Mouse (Mus musculus) frontal cortex, adult (tissue): Measurements from ENCODE around the gene Uck2.

Source experiments
- ATAC-seq: cut with Nextera tagmentation; 2 replicates; pipeline ENCODE4 v1.9.2; 2017; ENCODE audit warnings: mild to moderate bottlenecking, moderate library complexity, mixed read lengths; ENCODE audit not compliant: low TSS enrichment

Gene Uck2

GRCm38 (mm10) chr1:167256724-167257302, 28.3 kb downstream of the Uck2 start:
- ATAC-seq, result no peak

- no peak for ATAC-seq
Measured at GRCm38 (mm10) chr1:167253579-167253978, 31.5 kb downstream of the Uck2 start.

- ATAC-seq, result no peak
Measured at GRCm38 (mm10) chr1:167249881-167250280, 35.2 kb downstream of the Uck2 start.

- ATAC-seq, result 0 out of 2 replicates have a peak, but pooled peaks have one; percentile 19
Measured at GRCm38 (mm10) chr1:167249252-167249651, 35.9 kb downstream of the Uck2 start.

- ATAC-seq, result peak; percentile 29; the same call in 1 of the 2 replicates
Measured at GRCm38 (mm10) chr1:167247886-167248285, 37.2 kb downstream of the Uck2 start.

- ATAC-seq, result no peak
Measured at GRCm38 (mm10) chr1:167246976-167247375, 38.1 kb downstream of the Uck2 start.

- no peak for ATAC-seq
Measured at GRCm38 (mm10) chr1:167246275-167246674, 38.8 kb downstream of the Uck2 start.

- no peak for ATAC-seq
Measured at GRCm38 (mm10) chr1:167245180-167245641, 39.9 kb downstream of the Uck2 start.

GRCm38 (mm10) chr1:167242191-167242681, 42.9 kb downstream of the Uck2 start:
- peak; percentile 35 for ATAC-seq

- ATAC-seq, result no peak
Measured at GRCm38 (mm10) chr1:167241487-167241886, 43.6 kb downstream of the Uck2 start.

GRCm38 (mm10) chr1:167240361-167240760, 44.8 kb downstream of the Uck2 start:
- ATAC-seq, result no peak

GRCm38 (mm10) chr1:167239916-167240315, 45.2 kb downstream of the Uck2 start:
- peak; percentile 60 for ATAC-seq

GRCm38 (mm10) chr1:167237798-167238197, 47.3 kb downstream of the Uck2 start:
- ATAC-seq, result peak; percentile 62

GRCm38 (mm10) chr1:167236790-167237189, 48.3 kb downstream of the Uck2 start:
- no peak for ATAC-seq

GRCm38 (mm10) chr1:167234344-167234743, 50.8 kb downstream of the Uck2 start:
- no peak for ATAC-seq

GRCm38 (mm10) chr1:167232918-167233317, 52.2 kb downstream of the Uck2 start:
- ATAC-seq, result no peak

- ATAC-seq, result peak; percentile 20; the same call in 1 of the 2 replicates
Measured at GRCm38 (mm10) chr1:167231612-167232283, 53.4 kb downstream of the Uck2 start.

- peak; percentile 82 for ATAC-seq
Measured at GRCm38 (mm10) chr1:167230930-167231611, 54.0 kb downstream of the Uck2 start.

GRCm38 (mm10) chr1:167222382-167223010, 62.6 kb downstream of the Uck2 start:
- no peak for ATAC-seq

- peak; percentile 94 for ATAC-seq
Measured at GRCm38 (mm10) chr1:167220303-167221174, 64.6 kb downstream of the Uck2 start.

GRCm38 (mm10) chr1:167215460-167215859, 69.7 kb downstream of the Uck2 start:
- no peak for ATAC-seq
